Mouse (Mus musculus) gastrocnemius, postnatal 10 days (tissue): ENCODE data around the gene Thsd4. TPM values are rescaled to one million over a fixed set of nuclear protein-coding genes. Genes with fewer than 3 reads are reported as not detected.
A peak's percentile ranks its signal among the peaks of the same experiment; 100 is the strongest.
"Not testable (repeated sequence)": the region's sequence is repeated elsewhere in the genome, so short reads cannot be mapped to it uniquely, and the experiment has no call there.

Experiments used
- DNase-seq: peaks from one replicate; pipeline ENCODE4 v3.0.0; 2021; ENCODE audit warnings: mixed read lengths
- total RNA-seq, 2 experiments: library from RNA; stranded (reverse); gene quantifications; 2 replicates each; pipeline ENCODE4 v1.2.3; 2021

Thsd4 gene
- total RNA-seq, 2 experiments from 2014 or later: 5.9 to 9.1 TPM

DNA sequence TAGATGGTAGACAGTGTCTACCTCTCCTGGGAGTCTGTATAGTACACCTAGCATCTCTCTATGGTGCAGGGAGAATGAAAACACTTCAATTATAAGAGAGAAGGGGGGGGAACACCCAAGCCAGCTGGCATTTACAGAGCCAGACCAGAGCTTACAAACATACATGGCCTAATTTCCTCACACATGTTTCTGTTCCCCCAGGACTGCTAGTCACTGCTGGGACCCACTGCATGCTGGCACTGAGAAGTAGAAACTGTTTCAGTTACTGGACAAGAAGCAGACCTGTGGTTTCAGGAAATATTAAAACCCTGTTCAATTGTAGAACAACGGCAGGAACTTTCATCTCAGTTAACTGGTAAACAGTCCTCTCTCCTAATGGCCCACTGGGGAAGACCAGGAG lies 308.7 kb downstream of the Thsd4 start:
- DNase-seq: no peak

DNA sequence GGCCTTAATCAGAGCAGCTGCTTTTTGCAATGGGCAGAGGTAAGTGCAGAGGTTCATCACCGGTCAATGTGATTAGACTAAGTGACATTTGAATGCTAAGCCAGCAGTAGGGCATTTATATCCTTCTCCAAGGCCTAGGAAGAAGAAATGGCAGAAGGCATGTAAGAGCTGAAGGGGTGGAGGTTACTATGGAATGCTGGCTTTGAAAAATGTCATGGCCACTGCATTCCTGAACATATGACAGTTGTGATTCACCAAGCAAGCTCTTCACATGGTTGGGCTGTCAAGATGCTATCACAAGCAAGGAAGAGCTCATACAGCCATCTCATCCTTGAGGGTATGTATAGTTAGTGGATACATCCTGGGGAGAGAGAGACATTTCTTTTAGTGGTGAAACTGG lies 313.0 kb downstream of the Thsd4 start:
- no peak for DNase-seq

DNA sequence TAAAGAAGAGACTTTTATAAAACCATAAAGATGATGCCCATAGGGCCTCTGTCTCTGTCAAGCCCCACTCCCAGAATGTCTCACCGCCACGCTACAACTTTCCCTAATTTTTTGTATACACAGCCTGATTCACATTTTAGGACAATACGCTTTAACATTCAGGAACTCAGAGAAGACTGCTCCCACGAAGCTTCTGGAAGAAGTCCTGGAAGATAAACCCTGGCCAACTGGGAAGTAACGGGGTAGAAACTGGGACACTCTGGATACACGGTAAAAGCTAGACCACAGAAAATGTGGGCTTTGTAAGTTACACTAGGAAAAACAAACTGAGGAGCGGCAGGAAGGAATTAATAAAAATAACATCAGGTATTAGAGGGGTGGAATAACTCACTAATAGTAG lies 318.7 kb downstream of the Thsd4 start:
- DNase-seq: no peak

DNA sequence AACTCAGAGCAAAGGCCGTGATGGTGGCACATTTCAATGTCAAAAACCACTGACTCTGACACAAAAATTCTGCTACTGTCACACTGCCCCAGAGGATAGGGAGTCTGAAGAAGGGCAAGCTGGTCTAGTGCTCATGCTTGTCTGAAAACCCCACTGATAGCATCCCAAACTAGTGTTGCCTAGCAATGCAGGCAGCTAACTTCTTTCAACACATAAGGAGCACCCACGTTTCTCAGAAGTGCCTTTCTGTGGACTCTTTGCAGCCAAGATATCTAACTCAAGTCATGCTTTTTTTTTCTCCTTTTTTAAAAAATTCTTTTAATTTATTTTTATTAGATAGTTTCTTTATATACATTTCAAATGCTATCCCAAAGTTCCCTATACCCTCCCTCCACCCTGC lies 321.4 kb downstream of the Thsd4 start:
- no peak for DNase-seq

DNA sequence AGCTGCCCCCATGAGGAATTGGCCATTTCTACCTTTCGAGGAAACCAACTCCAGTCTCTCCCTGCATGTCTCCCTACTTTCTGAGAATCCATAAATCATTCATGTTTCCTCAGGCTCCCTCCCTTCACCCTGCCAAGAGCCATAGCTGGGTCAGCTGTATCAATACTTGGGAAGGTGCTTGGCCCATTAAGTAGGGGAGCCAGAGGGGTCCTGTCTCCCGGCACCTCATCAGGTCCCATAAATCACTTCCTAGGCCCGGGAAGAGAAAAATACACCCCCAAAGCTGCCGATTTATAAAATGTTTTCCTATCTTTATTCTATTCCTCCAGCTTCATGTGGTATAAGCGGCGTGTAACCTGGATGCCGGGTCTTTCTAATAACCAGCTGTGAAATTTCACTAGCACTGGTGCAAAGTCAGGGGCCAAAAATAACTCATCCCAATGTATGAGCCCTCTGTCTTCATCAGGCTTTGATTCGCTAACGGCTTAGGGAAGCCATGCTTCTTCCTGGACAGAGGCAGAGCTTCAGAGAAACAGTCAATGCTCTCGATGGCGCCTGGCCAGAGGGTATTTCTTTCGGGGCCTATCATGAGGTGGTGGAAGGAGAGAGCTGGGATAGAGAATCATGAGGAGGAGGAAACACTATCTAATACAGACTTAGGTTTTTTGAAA lies 323.2 kb downstream of the Thsd4 start:
- no peak for DNase-seq

DNA sequence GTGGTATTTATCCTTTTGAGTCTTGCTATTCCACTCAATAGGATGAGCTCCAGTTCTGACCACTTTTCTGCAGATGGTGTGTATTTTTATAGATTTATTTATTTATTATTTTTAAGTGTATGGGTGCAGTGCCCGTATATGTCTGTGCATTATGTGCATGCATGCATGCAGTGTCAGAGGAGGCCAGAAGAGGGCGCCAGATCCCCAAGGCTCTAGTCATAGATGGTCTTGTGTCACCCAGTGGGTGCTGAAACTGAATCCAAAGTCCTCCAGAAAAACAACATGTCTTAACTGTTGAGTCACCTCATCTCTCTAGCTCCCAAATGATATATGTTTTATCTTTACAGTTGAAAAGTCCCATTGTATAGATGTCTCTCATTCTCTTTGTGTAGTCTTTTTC lies 326.3 kb downstream of the Thsd4 start:
- no peak for DNase-seq

DNA sequence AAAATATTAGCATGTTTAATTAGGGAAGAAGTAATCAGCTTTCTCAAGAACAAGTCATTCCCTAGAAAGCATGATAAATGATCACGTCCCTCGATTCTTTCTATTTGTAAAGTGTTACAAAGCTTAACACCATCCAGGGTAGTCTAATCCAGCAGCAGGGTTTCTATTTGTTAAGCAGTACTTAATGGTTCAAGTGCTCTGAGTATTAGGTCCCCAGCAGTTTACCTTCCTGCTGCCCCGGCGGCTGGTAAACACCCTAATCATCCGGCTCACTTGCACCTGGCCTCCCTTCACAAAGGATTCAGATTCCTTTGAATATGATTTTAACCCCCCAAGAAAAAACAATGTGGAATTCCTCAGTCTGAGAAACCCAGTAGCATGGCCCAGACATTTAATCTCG lies 326.9 kb downstream of the Thsd4 start:
- no peak for DNase-seq

DNA sequence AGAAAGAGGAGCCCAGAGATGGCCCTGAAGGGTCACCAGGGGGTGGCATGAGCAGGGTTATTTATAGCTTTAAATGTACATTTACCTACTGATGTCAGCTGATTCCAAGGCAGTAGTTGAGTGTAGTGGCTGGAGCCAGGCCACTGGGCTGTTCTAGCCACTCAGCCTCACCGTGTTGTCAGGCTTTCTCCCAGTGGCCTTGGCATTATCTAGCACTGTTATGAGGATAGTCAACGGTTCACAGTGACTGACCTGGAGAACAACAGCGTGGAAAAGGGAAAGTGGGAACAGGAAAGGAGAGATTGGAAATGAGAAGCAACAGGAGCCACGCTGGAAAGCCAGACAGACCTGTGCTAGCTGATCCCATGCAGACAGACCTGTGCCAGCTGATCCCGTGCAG lies 329.5 kb downstream of the Thsd4 start:
- DNase-seq: no peak

DNA sequence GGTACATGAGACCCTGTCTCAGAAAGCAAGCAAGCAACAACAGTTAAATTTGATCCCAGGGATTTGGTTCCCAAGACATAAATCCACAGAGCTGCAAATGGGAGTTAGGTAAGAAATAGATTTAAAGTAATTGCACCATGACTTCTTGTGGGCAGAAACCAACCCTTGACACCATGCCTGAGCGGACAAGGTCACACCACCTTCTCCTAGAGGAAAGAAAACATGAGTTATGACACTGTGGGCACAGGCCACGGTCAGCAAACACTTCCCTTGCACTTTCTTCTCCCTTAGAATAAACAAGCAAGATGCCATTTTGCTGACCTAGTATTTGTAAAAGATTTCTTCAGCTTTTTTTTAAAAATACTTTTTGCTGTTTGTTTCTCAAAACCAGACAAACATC lies 334.4 kb downstream of the Thsd4 start:
- no peak for DNase-seq

DNA sequence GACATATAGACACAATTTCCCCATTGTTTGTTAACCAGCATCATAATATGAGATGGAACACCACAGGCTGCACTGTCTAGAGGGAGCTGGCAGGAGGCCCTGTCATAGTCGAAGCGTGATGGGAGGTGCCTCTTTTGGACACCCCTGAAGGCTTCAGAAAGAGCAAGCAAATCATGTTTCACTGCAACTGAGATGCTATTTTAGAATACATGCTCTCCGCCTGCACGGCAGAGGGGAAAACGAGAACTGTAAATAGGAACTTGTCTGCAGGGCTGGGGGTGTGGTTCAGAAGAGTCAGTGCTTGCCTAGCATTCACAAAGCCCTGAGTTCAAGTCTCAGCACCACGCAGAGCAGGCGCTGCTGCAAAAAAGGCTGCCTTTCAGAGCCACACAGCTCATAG lies 334.9 kb downstream of the Thsd4 start:
- no peak for DNase-seq

DNA sequence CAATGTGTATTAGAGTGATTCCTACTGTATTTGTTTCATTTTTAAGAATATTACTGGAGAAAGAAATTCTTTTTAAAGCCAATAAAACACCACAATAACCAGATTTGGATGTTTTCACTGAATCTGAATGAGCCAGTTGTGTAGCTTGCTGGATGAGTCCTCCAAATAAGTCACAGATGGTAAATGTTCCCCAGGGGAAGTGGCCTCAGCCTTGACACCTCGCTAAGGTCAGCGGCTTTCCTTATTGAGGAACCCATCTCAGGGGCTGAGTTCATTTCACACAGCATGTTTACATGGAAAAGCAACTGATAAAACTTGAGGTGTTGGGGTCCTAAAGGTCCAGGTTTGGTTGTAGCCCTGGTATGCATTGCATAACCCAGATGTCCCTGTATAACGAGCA lies 337.8 kb downstream of the Thsd4 start:
- no peak for DNase-seq

DNA sequence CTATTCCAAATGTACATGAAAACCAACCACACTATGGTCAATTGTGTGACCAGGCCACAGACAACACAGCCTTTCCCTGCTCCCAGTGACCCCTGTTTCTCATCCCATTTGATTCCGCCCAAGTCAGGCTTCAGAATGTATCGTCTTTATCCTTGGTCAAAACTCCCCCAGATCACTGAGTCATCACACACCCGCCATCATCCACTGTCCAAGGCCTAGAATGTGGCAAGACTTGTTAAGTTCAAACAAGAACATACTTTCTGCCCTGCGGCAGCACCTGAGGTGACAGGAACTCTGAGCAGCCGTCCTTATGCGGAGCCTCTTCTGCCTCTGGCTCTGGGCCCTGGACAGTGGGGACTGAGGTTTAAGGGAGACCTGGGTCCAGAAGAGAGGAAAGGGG lies 339.5 kb downstream of the Thsd4 start:
- DNase-seq: no peak

DNA sequence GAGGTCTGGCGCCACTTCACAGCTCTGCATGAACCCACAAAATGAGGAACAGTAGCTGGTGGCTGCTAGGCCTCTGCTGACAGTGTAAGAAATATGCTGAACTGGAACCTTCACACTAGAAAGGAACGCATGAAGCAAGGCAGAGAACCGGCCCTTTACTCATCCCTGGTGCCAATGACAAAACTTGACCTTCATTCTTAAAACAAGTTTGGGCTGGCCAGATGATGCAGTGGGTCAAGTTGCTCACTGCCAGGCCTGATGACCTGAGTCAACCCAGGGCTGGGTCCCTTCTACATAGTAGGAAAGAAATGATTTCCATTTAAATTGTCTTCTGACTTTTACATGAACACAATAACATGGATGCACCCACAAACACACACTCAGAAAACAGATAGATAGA lies 340.9 kb downstream of the Thsd4 start:
- no peak for DNase-seq

DNA sequence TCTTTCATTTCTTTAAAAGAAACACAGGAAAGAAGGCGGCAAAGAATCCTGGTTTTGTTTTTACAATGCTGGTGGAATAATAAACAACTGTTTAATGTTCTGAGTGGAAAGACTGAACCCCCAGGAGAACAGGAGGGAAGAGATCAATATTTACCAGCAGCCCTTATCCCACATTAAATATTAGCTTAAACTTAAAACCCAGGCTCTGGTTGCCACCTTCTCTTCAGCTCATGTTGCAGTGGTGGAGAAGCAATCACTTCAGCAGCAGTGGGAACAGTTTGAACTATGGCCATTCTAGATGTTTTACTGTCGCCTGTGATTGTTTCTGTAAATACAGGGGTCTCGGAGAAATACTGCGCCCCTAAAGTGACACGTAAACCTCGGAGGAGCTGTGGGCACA lies 341.7 kb downstream of the Thsd4 start:
- DNase-seq: no peak

DNA sequence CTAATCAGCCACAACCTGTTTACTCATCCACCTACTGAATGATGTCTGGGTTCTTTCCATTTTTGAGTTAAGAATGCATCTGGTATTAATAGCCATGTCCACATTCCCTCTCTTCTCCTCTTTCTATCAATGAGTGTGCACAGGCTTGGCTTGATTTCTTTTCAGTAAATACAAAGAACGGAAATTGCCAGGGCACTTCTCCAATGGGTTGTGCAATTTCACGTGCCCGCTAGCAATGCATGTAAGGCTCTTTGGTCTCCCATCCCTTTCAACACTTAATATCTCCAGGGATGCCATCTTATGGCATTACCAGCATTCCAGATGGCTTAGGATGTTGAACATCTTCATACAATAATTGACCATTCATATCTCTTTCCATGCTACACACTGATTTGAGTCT lies 345.5 kb downstream of the Thsd4 start:
- DNase-seq: no peak

DNA sequence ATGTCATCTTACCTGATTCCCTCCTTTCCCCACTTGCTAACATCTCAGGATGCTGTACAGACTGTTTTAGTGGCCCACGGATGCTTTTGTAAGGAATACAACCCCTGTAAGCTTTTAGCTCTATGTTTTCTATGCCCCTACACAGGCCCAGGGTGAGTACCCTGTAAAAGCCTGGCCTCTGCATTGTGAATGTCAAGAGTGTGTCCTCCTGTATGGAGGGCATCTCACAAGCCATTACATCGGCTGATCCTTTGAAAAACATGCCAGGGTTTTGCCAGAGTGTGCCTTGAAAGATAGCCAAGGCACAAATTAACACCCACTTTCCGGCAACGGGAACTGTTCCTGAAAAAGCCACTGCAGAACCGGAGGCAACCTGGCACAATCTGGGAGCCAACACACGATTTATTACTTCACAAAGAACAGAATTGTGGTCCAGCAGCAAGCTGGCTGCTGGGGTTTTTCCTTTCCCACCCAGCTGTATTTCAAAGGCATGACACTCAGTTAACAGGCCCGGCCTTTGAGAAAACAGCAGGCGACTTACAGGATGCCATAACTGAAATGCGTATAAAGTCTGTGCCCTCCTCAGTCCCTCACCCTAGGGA lies 349.3 kb downstream of the Thsd4 start:
- DNase-seq: not testable (repeated sequence)

DNA sequence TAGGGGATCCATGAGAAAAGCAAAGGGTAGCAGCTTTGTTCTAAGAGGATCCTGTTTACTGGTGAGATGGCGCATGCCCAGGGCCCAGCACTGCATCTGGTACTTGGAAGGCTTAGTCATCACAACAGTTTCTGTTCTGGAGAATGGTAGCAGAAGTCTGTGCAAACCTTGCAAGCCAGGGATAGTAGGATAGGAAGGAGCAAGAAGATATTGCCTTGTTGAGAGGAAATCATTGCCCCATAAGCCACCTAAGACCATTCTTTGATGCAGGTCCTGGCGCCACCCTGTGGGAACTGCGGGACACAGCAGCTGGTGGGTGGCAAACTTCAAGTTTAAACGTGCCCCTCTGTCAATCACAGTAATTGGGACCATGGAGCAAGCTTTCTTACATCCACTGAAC lies 354.9 kb downstream of the Thsd4 start:
- peak; percentile 20 for DNase-seq

DNA sequence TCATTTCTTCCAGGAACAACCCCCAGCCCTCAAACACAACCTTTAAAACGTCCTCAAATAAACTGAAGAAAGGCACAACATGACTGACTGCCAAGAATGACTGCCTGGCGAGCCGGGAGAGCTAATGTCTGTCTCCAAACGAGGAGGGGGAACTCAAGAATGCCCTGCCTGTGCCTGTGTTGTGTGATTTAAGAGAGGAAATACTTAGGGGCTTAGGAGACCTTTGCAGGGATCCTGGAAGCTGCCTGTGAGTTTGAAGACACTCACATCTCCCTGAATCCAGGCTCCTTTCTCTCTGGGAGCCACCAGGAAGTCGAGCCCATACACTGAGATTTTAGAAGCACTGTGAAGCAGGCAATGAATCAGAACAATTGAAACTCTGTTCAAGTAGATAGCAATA lies 361.0 kb downstream of the Thsd4 start:
- no peak for DNase-seq

DNA sequence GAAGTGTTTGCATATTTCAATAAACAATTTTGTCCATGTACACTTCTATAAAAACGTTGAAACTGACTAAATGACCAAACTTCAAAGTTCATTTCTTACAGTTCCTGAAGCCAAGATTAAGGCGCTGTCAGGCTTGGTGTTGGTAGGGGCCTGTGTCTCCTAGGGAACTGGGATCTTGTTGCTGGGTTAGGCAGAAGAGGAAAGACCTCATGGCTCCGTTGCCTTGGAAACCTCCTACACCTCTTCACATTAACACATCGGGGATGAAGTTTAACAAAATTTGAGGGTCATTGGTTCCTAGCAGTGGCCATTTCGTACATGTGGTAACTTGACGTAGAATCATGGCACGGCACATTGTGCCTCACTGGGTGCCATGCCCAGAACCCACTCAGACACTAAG lies 361.7 kb downstream of the Thsd4 start:
- no peak for DNase-seq

DNA sequence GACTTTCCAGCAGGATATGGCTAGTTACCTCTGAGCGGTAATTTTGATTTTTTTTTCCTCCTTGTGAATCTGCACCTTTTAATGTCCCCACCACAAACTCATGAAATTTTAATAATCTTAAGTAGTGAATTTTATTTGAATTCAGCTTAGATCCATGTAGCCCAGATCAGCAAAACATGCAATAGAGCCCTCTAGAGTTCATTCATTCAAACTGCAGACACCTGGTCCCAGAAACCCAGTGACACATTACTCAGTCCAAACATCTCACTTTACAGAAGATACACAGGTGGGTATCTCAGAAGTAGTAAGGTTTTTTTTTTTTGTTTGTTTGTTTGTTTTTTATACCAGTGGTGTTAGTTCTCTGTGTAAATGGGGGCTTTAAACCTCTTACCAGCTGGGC lies 368.9 kb downstream of the Thsd4 start:
- no peak for DNase-seq

DNA sequence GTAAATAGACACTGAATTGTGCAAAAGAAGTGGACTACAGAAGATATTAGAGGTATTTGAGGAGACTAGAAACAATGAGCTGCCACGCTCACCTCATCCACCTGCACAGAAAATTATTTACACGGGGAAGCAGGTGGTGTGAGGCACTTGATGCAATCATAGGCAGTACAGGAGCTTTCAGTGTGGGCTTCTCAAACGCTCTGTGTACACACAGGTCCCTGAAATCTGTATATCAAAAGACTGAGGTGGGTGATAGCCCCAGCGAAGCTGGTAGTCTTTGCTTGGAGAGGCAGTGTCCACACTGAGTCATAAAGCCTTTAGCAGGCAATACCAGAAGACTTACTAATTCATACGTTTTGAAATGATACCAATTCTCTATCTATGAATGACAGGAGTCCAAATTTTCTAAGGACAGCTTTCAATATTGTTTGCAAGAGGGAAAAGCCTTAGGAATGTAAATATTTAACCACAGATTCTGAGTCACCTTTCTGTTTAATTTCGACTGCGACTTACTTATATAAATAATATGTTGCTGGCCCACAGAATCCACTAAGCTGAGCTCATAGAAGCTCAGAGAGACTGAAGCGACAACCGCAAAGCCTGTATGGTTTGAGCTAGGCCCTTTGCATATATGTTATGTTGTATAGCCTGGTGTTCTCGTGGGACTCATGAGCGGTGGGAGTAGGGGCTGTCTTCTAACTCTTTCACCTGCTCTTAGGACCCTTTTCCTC lies 369.8 kb downstream of the Thsd4 start:
- no peak for DNase-seq

DNA sequence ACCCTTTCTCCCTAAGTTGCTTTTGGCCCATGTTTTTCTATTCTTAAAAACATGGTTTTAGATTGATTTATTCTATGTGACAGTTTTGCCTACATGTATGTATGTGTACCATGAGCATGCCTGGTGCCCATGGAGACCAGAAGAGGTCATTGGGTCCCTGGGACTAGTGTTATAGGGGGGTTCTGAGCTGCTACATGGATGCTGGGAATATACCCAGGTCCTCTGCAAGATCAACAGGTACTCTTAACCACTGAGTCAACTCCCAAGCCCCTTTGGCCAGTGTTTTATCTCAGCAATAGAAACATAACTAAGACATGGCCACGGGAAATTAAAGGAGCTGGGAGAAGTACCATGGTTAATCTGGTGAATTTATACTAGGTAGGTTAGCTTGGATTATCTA lies 371.3 kb downstream of the Thsd4 start:
- no peak for DNase-seq

DNA sequence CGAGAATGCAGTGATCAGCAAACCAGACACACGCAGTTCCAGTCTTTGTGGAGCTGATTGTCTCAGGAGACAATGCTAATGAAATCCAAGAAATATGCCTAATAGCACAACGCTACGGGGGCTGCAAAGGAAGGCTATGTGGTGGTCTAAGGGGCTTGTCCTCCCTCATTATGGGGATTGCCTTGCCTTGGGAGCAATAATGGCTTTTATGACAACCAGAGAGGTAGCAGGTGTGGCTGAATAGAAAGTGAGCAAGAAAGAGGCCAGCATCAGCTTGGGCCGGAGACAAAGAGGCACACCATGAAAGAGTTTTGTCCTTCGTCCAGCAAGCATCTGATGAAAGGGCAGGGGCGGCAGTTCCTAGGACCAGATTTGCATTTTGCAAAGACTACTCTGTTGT lies 372.9 kb downstream of the Thsd4 start:
- no peak for DNase-seq

DNA sequence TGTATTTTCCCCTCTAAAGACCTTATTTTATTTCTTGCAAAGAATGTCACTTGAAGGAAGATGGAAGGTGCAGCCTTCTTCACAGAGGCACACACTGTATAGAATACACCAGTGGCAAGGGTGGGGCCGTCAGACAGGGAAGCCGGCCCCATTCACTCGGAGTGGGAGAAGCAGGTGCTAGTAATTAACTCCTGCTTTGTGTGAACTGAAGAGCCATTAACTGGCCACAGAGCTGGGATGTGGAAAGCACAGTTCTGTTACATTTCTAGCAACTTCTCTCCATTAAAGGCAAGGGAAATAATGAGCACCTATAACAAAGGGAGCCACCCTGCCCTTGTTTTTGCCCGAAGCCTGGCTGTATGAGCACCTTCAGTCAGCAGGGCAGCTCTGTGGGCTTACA lies 374.4 kb downstream of the Thsd4 start:
- DNase-seq: no peak
